Mouse (Mus musculus) CH12.LX (cell line): Measurements from ENCODE around the gene 9130409I23Rik.

Source experiments
- CTCF ChIP-seq, 2 experiments: IDR thresholded peaks in 1 of 2; conservative IDR thresholded peaks in 1 of 2; 2 replicates each; pipeline ENCODE4 v1.5.1; 2011 to 2012; ENCODE audit warnings: low read depth in 2 of 2, low read length in 2 of 2, improper control_type of control experiment in 1 of 2, inconsistent platforms in 1 of 2, mild to moderate bottlenecking in 1 of 2, moderate library complexity in 1 of 2
- E2F4 ChIP-seq: IDR thresholded peaks from 2 replicates; pipeline ENCODE4 v1.6.1; 2011; ENCODE audit warnings: low read depth, low read length, improper control_type of control experiment; ENCODE audit not compliant: insufficient replicate concordance
- EP300 ChIP-seq: IDR thresholded peaks from 2 replicates; pipeline ENCODE4 v1.6.1; 2011; ENCODE audit warnings: low read length, improper control_type of control experiment
- NRF1 ChIP-seq: IDR thresholded peaks from 2 replicates; pipeline ENCODE4 v1.6.1; 2014; ENCODE audit warnings: low read depth, mild to moderate bottlenecking, inconsistent platforms, low read length, improper control_type of control experiment, moderate library complexity
- POLR2A ChIP-seq: IDR thresholded peaks from 2 replicates; pipeline ENCODE4 v1.6.1; 2011; ENCODE audit warnings: low read depth, mild to moderate bottlenecking, improper control_type of control experiment, low read length
- RAD21 ChIP-seq: IDR thresholded peaks from 2 replicates; pipeline ENCODE4 v1.6.1; 2011; ENCODE audit warnings: low read depth, mild to moderate bottlenecking, low read length, improper control_type of control experiment, moderate library complexity
- RCOR1 ChIP-seq: conservative IDR thresholded peaks from 2 replicates; pipeline ENCODE4 v1.6.1; 2012; ENCODE audit warnings: low read depth, mild to moderate bottlenecking, inconsistent platforms, low read length, improper control_type of control experiment
- SIN3A ChIP-seq: IDR thresholded peaks from 2 replicates; pipeline ENCODE4 v1.6.1; 2012; ENCODE audit warnings: low read length, improper control_type of control experiment, inconsistent platforms
- SMC3 ChIP-seq: IDR thresholded peaks from 2 replicates; pipeline ENCODE4 v1.6.1; 2011; ENCODE audit warnings: low read depth, low read length, improper control_type of control experiment
- UBTF ChIP-seq: IDR thresholded peaks from 2 replicates; pipeline ENCODE4 v1.6.1; 2012; ENCODE audit warnings: low read depth, mild to moderate bottlenecking, inconsistent platforms, low read length, improper control_type of control experiment, moderate library complexity
- USF2 ChIP-seq: conservative IDR thresholded peaks from 2 replicates; pipeline ENCODE4 v1.6.1; 2011; ENCODE audit warnings: low read depth, low read length, improper control_type of control experiment
- ZC3H11A ChIP-seq: IDR thresholded peaks from 2 replicates; pipeline ENCODE4 v1.6.1; 2012; ENCODE audit warnings: low read depth, mild to moderate bottlenecking, inconsistent platforms, low read length, improper control_type of control experiment
- ZKSCAN1 ChIP-seq: IDR thresholded peaks from 2 replicates; pipeline ENCODE4 v1.6.1; 2012; ENCODE audit warnings: low read depth, inconsistent platforms, low read length, improper control_type of control experiment, borderline replicate concordance
- ZNF384 ChIP-seq: IDR thresholded peaks from 2 replicates; pipeline ENCODE4 v1.6.1; 2012; ENCODE audit warnings: low read depth, low read length, improper control_type of control experiment, inconsistent platforms

DNA sequence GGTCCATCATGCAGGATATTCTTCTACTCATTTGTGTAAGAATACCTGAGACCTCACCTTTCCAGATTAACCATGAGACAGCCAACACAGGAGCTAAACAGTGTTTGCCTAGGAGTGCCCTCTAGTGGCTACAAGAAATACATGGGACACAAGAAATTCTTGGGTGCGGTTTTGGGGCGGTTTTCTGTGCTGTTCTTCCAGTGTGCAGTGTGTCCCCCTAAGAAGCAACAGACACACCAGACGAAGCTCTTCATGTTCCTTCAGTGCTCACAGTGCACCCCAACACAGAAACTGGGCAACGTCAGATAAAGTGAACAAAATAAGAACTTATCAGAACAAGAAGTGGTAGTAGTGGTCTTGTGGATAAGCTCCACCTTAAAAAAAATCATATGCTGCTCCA, 11.4 kb upstream of the 9130409I23Rik start:
- no peak for TF ChIP-seq UBTF
- TF ChIP-seq E2F4: no peak
- peak; percentile 65 to 94; a peak in 3 of 4 replicates for TF ChIP-seq CTCF (conservative IDR thresholded peaks at IDR 0.05 in 1 of 2, IDR thresholded peaks at IDR 0.05 in 1 of 2; ENCODE audit: low read depth in 2 of 2, low read length in 2 of 2)
- no peak for TF ChIP-seq USF2
- TF ChIP-seq EP300: no peak
- peak; percentile 80 for TF ChIP-seq RAD21
- TF ChIP-seq NRF1: no peak
- TF ChIP-seq POLR2A: no peak
- TF ChIP-seq SMC3: peak; percentile 88
- no peak for TF ChIP-seq SIN3A
- TF ChIP-seq ZKSCAN1: no peak
- no peak for TF ChIP-seq RCOR1
- TF ChIP-seq ZNF384: peak; percentile 13; the same call in 1 of the 2 replicates
- peak; percentile 52; the same call in 1 of the 2 replicates for TF ChIP-seq ZC3H11A
